Mouse (Mus musculus): Measurements from ENCODE around the gene Slc10a7. TPM values are rescaled to one million over a fixed set of nuclear protein-coding genes. Genes with fewer than 3 reads are reported as not detected.
A peak's percentile ranks its signal among the peaks of the same experiment; 100 is the strongest.

Slc10a7 gene
- polyA plus RNA-seq, 1 experiment from 2014 or later, result 9.0 TPM

DNA sequence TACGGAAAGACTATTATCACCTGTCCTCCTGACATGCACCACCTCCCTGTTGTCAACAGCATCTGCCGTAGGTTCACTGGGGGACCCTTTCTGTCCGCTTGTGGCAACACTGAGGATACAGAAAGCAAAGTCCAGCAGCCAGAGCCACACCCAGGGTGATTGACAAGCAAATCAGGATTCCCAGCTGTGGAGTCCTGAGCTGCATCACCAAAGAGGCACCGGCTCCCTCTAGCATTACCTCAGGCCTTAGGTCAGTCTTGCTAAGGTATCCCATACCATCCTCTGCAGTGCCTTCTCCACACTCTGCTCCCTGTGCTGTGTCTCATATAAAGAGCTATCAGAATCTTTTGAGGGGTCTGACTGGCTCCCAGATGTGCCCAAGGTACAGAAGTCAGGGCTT, 245.8 kb downstream of the Slc10a7 start:
- H3K4me2 ChIP-seq (ENCODE audit: low read length), result no peak overlapping the region
- 0 out of 2 replicates have a peak, but pooled peaks cover 4% of the 10 kb centered on the region for H3K9me3 ChIP-seq (ENCODE audit: control insufficient read depth, low read length)
- no peaks in the 10 kb centered on the region for H3K27me3 ChIP-seq (ENCODE audit: control insufficient read depth, insufficient read depth, low read length)
- no peak for ATAC-seq (ENCODE audit: insufficient number of reproducible peaks, insufficient read depth, low FRiP score, low read depth)
- H3K9ac ChIP-seq (ENCODE audit: low read length), result no peak overlapping the region
- no peak overlapping the region for H3K4me3 ChIP-seq (ENCODE audit: control insufficient read depth in 1 of 2, insufficient read depth in 1 of 2, low read depth in 1 of 2, low read length in 2 of 2)
- 56% methylated on average over 4 of the region's 4 CpGs for WGBS
- no peak overlapping the region for H3K27ac ChIP-seq (replicated peaks in 1 of 2; ENCODE audit: control insufficient read depth in 1 of 2, insufficient read depth in 1 of 2, low read depth in 2 of 2, low read length in 2 of 2)
- no peaks in the 10 kb centered on the region for H3K36me3 ChIP-seq (ENCODE audit: control insufficient read depth, insufficient read depth, low read length)
- peaks cover 6 to 8% of the 10 kb centered on the region in 2 experiments; a peak in 2 of 4 replicates for H3K4me1 ChIP-seq (ENCODE audit: control insufficient read depth in 2 of 2, insufficient read depth in 2 of 2, low read length in 2 of 2)

- H3K4me3 ChIP-seq (ENCODE audit: control insufficient read depth in 1 of 2, insufficient read depth in 1 of 2, low read depth in 1 of 2, low read length in 2 of 2), result no peak overlapping the region
- ATAC-seq (ENCODE audit: insufficient number of reproducible peaks, insufficient read depth, low FRiP score, low read depth), result no peak
- H3K4me2 ChIP-seq (ENCODE audit: low read length), result no peak overlapping the region
These were observed 250.0 kb downstream of the Slc10a7 start for GRCm38 (mm10) chr8:78759139-78759538.

DNA sequence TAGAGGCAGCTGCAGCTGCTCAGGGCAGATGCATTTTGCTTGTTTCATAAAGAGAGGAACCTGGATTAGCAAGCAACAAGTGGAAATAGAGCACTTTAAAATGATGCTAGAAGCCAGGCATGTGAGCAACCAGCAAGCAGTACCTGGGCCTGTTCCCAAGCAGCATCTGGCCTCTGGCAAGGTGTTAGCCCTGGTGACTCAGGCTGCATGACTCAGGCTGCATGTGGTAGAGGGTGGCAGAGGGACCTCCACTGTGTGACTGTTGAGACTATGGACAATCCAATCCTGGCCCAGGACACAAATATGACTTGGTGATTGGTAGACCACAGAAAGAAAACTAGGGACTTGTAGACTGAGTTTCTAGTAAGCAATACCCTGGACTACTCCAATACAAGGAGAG, 255.8 kb downstream of the Slc10a7 start:
- no peak overlapping the region for H3K4me3 ChIP-seq (ENCODE audit: control insufficient read depth in 1 of 2, insufficient read depth in 1 of 2, low read depth in 1 of 2, low read length in 2 of 2)
- no peaks in the 10 kb centered on the region for H3K9me3 ChIP-seq (ENCODE audit: control insufficient read depth, low read length)
- no peak overlapping the region for H3K9ac ChIP-seq (ENCODE audit: low read length)
- no peak overlapping the region for H3K27ac ChIP-seq (replicated peaks in 1 of 2; ENCODE audit: control insufficient read depth in 1 of 2, insufficient read depth in 1 of 2, low read depth in 2 of 2, low read length in 2 of 2)
- no peak for ATAC-seq (ENCODE audit: insufficient number of reproducible peaks, insufficient read depth, low FRiP score, low read depth)
- no peaks in the 10 kb centered on the region for H3K36me3 ChIP-seq (ENCODE audit: control insufficient read depth, insufficient read depth, low read length)
- no peaks in the 10 kb centered on the region for H3K4me1 ChIP-seq (ENCODE audit: control insufficient read depth in 2 of 2, insufficient read depth in 2 of 2, low read length in 2 of 2)
- no peaks in the 10 kb centered on the region for H3K27me3 ChIP-seq (ENCODE audit: control insufficient read depth, insufficient read depth, low read length)
- H3K4me2 ChIP-seq (ENCODE audit: low read length), result no peak overlapping the region

More at GRCm38 (mm10) chr8:78759139-78759538, 250.0 kb downstream of the Slc10a7 start:
- no peaks in the 10 kb centered on the region for H3K36me3 ChIP-seq (ENCODE audit: control insufficient read depth, insufficient read depth, low read length)
- H3K27ac ChIP-seq (replicated peaks in 1 of 2; ENCODE audit: control insufficient read depth in 1 of 2, insufficient read depth in 1 of 2, low read depth in 2 of 2, low read length in 2 of 2), result no peak overlapping the region
- 0 out of 2 replicates have a peak, but pooled peaks cover 4% of the 10 kb centered on the region for H3K9me3 ChIP-seq (ENCODE audit: control insufficient read depth, low read length)
- no peaks in the 10 kb centered on the region for H3K4me1 ChIP-seq (ENCODE audit: control insufficient read depth in 2 of 2, insufficient read depth in 2 of 2, low read length in 2 of 2)
- no peaks in the 10 kb centered on the region for H3K27me3 ChIP-seq (ENCODE audit: control insufficient read depth, insufficient read depth, low read length)
- no peak overlapping the region for H3K9ac ChIP-seq (ENCODE audit: low read length)

- ATAC-seq (ENCODE audit: insufficient number of reproducible peaks, insufficient read depth, low FRiP score, low read depth), result no peak
These were observed 256.4 kb downstream of the Slc10a7 start for GRCm38 (mm10) chr8:78765556-78765955.

GRCm38 (mm10) chr8:78770584-78770983, 261.4 kb downstream of the Slc10a7 start:
- Histone ChIP-seq H3K4me1 (ENCODE audit: control insufficient read depth in 2 of 2, insufficient read depth in 2 of 2, low read length in 2 of 2) (peaks cover 0 to 3% of the 10 kb centered on the region in 2 experiments; a peak in 1 of 4 replicates), H3K36me3 (ENCODE audit: control insufficient read depth, insufficient read depth, low read length) (no peaks in the 10 kb centered on the region), H3K9me3 (ENCODE audit: control insufficient read depth, low read length) (no peaks in the 10 kb centered on the region), H3K27ac (replicated peaks in 1 of 2; ENCODE audit: control insufficient read depth in 1 of 2, insufficient read depth in 1 of 2, low read depth in 2 of 2, low read length in 2 of 2) (no peak overlapping the region), H3K4me2 (ENCODE audit: low read length) (no peak overlapping the region), H3K9ac (ENCODE audit: low read length) (no peak overlapping the region), H3K4me3 (ENCODE audit: control insufficient read depth in 1 of 2, insufficient read depth in 1 of 2, low read depth in 1 of 2, low read length in 2 of 2) (no peak overlapping the region), H3K27me3 (ENCODE audit: control insufficient read depth, insufficient read depth, low read length) (no peaks in the 10 kb centered on the region)
- WGBS, result 93% methylated on average over 3 of the region's 3 CpGs
- no peak for ATAC-seq (ENCODE audit: insufficient number of reproducible peaks, insufficient read depth, low FRiP score, low read depth)

More at GRCm38 (mm10) chr8:78765556-78765955, 256.4 kb downstream of the Slc10a7 start:
- 86% methylated on average over 1 of the region's 1 CpGs for WGBS
- Histone ChIP-seq H3K4me3 (ENCODE audit: control insufficient read depth in 1 of 2, insufficient read depth in 1 of 2, low read depth in 1 of 2, low read length in 2 of 2) (no peak overlapping the region), H3K9ac (ENCODE audit: low read length) (no peak overlapping the region), H3K27me3 (ENCODE audit: control insufficient read depth, insufficient read depth, low read length) (no peaks in the 10 kb centered on the region), H3K4me1 (ENCODE audit: control insufficient read depth in 2 of 2, insufficient read depth in 2 of 2, low read length in 2 of 2) (no peaks in the 10 kb centered on the region), H3K4me2 (ENCODE audit: low read length) (no peak overlapping the region), H3K36me3 (ENCODE audit: control insufficient read depth, insufficient read depth, low read length) (no peaks in the 10 kb centered on the region), H3K27ac (replicated peaks in 1 of 2; ENCODE audit: control insufficient read depth in 1 of 2, insufficient read depth in 1 of 2, low read depth in 2 of 2, low read length in 2 of 2) (no peak overlapping the region), H3K9me3 (ENCODE audit: control insufficient read depth, low read length) (no peaks in the 10 kb centered on the region)

DNA sequence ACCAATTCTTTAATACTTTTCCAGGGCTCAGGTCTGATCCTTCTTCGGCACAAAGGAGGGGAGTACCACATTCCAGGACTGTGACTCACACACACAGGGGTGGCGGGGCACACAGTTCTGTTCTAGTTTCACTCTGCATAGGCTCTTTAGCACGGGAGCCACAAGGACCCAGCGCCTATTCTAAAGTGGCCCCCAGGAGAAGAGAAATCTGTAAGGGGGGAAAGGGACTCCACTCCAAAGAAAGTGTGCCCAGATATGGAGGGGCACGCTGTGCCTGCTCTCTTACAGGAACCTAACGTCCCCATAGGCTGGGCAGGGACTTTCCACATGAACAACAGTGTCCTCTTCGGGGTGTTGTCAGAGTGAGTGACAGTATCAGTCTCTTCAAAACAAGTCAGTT, 262.1 kb downstream of the Slc10a7 start:
- Histone ChIP-seq H3K4me1 (ENCODE audit: control insufficient read depth in 2 of 2, insufficient read depth in 2 of 2, low read length in 2 of 2) (peaks cover 0 to 3% of the 10 kb centered on the region in 2 experiments; a peak in 1 of 4 replicates), H3K4me3 (ENCODE audit: control insufficient read depth in 1 of 2, insufficient read depth in 1 of 2, low read depth in 1 of 2, low read length in 2 of 2) (peak overlapping the region; percentile 28 to 38), H3K36me3 (ENCODE audit: control insufficient read depth, insufficient read depth, low read length) (no peaks in the 10 kb centered on the region), H3K27me3 (ENCODE audit: control insufficient read depth, insufficient read depth, low read length) (no peaks in the 10 kb centered on the region), H3K27ac (replicated peaks in 1 of 2; ENCODE audit: control insufficient read depth in 1 of 2, insufficient read depth in 1 of 2, low read depth in 2 of 2, low read length in 2 of 2) (peak overlapping the region; percentile 10; a peak in 2 of 4 replicates), H3K9me3 (ENCODE audit: control insufficient read depth, low read length) (no peaks in the 10 kb centered on the region), H3K4me2 (ENCODE audit: low read length) (peak overlapping the region; percentile 61), H3K9ac (ENCODE audit: low read length) (peak overlapping the region; percentile 63)
- 17% methylated on average over 7 of the region's 7 CpGs for WGBS
- peak; percentile 54; the same call in 1 of the 2 replicates for ATAC-seq (ENCODE audit: insufficient number of reproducible peaks, insufficient read depth, low FRiP score, low read depth)

DNA sequence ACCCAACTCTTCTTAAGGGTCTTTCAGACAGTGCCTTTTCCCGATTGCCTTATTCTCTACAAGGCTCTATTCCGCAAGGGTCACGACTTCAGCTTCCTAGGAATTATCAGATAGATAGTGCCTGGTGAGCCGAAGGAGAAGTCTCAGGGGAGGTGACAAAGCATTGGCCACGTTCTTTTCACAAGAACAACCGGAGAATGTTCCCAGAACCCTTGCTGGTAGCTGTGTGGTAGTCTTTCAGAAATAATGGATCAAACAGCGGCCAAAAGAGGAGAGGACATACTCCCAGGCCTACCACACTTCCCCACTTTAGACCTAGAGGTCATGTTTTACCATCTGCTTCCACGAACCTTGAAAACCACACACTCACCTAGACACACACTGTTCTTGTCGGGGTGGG, 267.7 kb downstream of the Slc10a7 start:
- Histone ChIP-seq H3K4me1 (ENCODE audit: control insufficient read depth in 2 of 2, insufficient read depth in 2 of 2, low read length in 2 of 2) (no peaks in the 10 kb centered on the region; a peak in 1 of 4 replicates), H3K36me3 (ENCODE audit: control insufficient read depth, insufficient read depth, low read length) (no peaks in the 10 kb centered on the region), H3K9ac (ENCODE audit: low read length) (no peak overlapping the region), H3K27me3 (ENCODE audit: control insufficient read depth, insufficient read depth, low read length) (no peaks in the 10 kb centered on the region), H3K27ac (replicated peaks in 1 of 2; ENCODE audit: control insufficient read depth in 1 of 2, insufficient read depth in 1 of 2, low read depth in 2 of 2, low read length in 2 of 2) (no peak overlapping the region), H3K4me2 (ENCODE audit: low read length) (no peak overlapping the region), H3K9me3 (ENCODE audit: control insufficient read depth, low read length) (no peaks in the 10 kb centered on the region), H3K4me3 (ENCODE audit: control insufficient read depth in 1 of 2, insufficient read depth in 1 of 2, low read depth in 1 of 2, low read length in 2 of 2) (no peak overlapping the region)
- 71% methylated on average over 9 of the region's 9 CpGs for WGBS
- ATAC-seq (ENCODE audit: insufficient number of reproducible peaks, insufficient read depth, low FRiP score, low read depth), result no peak
